Mouse (Mus musculus): ENCODE measurements at regions not wholly inside any gene's neighbourhood (a gene's known extent, or its start where the extent isn't known, plus 50 kb on each side); places are given as distances from the start of the nearest gene placed in this dataset.

DNA sequence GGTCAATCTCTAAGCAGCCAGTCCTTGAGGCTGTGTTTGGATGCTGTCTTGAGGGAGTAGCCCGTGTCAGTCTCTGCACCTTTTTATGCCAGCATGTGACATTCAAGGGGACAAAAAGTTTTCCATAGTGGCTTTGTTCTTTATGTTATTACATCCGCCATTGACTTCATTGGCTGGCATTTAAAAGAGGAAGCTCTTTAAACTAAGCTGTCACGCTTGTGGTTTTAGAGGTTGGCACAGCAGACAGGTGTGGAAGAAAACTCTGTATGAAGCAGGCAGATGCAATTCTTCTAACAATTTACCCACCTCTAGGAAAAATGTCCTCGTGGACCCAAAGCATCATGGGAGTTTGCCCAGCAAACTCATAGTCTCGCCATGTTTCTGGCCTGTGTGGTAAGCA, 297.5 kb upstream of the Gadl1 start:
- no peak for DNase-seq (ENCODE audit: low read depth, low spot score)

DNA sequence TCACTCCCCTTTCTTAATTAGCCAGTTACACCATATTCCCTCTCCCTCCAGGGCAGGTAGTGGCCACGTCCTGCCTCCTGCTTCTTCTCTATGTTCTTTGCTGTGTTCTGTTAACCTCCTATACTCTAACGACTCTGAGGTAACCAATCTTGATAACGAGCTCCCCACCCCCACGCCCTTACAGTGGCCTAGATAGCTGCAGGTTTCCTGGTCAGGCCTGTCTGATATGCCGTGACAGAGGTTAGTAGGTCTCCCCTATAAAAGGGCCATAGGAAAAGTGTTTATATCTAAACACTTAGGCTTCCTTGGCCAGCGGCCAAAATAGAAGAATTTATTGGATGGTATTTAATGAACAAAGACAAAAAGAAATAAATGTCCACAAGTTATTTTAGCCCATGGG, 296.3 kb upstream of the Gadl1 start:
- no peak for DNase-seq (ENCODE audit: low read depth, low spot score)

DNA sequence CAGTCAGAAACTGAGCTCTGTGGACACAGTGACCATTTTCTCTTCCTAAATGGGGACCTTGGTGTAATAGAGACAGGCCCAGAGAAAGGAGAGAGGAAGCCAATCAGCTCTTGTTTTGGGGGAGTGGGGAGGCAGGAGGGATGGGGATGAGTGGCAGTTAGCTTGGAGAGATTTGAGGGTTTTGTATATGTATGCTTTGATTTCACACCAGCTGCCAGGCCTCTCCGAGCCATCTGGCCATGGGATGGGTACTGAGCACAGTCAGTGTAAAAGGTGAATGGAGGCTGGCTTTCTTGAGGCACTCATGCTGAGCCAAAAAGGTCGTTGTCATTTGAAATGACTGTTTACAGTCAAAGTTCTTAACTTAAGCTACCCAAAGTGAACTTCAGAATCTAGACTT, 295.2 kb upstream of the Gadl1 start:
- DNase-seq (ENCODE audit: low read depth, low spot score): no peak

DNA sequence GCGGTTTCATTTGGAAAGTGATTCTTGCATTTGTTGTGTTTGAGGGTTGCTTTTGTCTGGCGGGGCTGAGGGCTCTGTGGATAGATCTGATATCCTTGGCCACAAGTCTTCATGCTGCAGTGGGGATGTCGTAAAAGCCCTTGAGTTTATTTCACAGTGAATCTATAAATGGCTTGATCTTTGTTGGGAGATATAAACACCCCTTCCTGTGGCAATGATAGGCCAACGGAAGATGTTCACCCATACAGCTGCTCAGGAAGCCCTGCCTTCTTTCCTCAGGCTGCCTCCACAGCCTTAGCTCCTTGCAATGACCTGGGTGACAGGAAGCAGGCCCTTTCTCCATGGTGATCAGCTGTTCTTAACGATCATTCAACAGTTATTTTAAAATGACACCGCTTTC, 291.3 kb upstream of the Gadl1 start:
- no peak for DNase-seq (ENCODE audit: low read depth, low spot score)

DNA sequence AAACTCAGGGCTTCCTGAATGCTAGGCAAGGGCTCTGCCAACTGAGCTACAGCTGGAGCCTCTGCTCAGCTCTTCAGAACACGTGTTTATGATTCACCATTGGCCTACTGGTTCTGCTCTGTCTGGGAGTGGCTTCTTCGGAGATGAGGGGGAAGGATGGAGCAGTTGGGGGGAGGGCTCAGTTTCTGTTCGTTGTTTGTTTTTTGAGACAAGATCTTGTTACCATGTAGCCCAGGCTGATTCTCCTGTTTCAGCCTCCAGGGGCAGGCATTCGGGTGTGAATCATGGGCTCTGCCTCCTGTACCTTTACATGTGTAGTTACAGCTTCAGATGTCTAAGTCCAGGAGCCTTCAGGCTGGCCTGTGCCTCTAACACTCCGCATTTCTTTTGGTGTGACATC, 285.3 kb upstream of the Gadl1 start:
- no peak for DNase-seq (ENCODE audit: low read depth, low spot score)

DNA sequence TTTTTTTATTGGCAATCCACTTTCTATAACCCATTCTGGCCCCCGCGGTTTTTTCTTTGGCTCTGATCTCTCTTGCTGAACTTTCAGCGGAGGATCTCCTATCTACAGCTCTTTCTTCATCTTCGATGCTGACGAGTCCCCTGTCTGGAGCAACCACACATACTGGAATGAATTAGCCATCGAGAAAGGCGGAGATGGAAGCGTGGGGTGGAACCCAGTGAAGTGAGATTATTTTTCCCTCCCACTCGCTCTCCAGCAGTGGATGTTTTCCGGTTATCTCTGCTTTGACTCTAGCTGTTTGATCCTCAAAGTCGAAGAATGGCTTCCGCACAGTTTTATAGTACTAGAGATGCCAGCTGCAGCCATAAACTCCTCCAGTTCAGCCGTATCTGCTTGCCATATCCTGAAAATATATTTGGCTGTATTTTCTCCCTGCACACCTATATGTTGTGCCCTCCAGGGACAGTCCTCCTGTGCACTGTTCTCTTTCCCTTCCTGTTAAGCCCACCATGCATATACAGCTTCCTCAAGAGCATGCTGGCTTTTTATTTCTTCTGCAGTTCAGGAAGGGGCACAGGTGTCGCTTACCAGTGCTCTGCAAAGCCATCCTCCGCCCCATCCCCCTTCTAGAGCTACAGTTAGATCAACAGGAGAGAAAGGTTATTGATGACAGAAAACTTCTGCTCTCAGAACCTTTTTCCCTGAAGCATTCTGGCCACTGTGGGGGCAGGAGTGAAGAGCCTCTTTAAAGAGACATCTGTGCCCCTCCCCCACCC, 284.3 kb upstream of the Gadl1 start:
- no peak for DNase-seq (ENCODE audit: low read depth, low spot score)

DNA sequence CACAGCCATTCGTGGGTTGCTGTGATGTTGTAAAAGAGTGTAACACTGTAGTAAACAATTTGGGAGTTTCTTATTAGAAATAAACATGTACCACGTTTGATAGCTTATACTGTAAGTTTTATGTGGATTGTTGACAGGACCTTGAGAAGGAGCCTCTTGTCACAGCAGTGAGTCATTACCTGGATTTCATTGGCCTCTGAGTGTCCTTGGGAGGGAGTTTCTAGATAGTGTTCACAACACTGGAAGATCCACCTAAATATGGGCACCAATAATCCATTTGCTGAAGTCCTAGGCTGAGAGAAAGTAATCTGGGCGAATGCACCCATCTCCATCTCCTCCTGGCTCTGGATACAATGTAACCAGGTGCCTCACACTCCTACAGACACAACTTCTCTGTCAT, 281.7 kb upstream of the Gadl1 start:
- no peak for DNase-seq (ENCODE audit: low read depth, low spot score)

DNA sequence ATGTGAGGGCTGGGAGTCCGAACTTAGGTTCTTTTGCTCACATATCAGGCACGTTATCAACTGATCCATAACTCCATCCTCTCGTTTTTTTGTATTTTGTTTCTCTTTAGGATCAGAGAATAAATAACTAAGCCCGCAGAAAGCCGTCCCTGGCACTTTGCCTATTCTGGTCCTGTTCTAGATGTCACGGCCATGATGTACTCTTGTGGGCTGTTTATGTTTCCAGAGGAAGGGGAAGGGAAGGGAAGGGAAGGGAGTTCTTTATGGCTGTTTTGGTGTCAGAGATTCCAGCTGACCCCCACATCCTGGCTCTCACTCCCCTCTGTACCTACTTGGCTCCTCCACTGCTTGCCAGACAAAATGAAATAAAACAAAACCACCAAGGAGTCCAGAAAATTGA, 272.1 kb upstream of the Gadl1 start:
- no peak for DNase-seq (ENCODE audit: low read depth, low spot score)

DNA sequence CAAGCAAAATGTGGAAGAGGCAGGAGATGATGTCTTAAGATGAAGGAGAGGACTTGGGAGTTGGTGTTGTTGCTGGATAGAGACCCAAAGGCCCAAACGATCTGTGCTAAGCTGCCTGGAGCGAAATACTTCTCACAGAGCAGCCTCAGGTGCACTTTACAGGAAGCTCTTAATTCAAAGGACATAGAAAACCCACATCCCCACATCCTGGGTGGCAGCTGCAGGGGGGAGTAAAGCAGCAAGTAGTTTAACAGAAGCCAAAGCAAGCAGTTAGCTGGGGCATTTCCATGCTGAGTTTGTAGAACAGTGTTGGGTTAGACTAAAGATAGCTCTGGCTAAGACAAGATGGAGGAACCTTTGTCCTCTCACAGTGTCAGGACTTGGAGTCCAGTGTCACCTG, 268.5 kb upstream of the Gadl1 start:
- no peak for DNase-seq (ENCODE audit: low read depth, low spot score)

DNA sequence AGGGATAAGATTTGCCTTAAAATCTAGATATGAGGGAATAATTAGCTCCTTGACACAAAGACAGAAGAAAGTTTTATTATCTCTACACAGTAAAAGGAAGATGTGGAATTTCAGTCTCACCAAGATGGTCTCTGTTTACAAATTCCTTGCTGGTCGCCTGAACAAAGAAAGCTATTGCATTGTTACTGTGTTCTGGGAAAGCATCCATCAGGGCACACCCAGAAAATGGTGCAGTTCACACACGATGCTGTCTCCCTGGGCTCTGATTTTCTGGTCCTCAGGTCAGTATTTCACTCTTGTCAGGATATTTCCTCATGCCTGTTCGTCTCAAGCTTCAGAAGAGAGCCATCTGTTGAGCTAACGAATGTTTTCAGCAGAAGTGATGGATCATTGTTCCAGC, 267.2 kb upstream of the Gadl1 start:
- no peak for DNase-seq (ENCODE audit: low read depth, low spot score)

DNA sequence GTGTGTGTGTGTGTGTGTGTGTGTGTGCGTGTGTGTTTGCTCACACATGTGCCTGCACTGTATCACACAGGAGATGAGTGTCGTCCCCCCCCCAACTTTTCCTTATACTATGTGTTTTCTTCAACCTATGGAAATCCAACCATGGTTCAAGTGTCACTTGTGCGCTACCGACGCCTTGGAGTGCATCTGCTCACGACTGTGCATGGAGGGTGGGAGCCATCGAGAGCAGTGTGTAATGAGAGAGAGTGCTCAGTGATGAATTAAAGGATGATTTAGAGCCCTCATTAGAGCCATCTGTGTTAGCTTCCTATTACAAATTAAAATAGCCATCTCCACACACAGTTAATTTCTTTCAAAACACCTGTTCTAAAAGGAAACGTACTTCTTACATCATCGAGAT, 264.3 kb upstream of the Gadl1 start:
- DNase-seq (ENCODE audit: low read depth, low spot score): no peak

DNA sequence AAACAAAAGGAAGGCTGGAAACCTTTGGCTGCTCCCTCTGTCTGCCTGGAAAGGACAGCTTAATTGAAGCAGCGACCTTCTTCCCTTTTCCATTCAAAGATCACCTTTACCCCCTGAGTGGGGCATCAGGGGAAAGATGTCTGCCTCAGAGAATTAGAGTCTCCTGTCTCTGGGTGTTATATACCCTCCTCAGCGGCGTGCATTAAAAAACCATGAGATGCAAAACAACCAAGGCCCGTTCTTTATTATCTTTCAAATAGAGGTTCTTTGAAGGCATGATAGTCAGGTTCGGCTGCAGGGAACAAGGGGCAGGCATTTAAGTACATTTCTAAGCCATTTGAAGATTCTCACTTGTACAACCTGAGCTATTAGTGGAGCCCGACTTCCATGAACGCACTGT, 263.0 kb upstream of the Gadl1 start:
- no peak for DNase-seq (ENCODE audit: low read depth, low spot score)

DNA sequence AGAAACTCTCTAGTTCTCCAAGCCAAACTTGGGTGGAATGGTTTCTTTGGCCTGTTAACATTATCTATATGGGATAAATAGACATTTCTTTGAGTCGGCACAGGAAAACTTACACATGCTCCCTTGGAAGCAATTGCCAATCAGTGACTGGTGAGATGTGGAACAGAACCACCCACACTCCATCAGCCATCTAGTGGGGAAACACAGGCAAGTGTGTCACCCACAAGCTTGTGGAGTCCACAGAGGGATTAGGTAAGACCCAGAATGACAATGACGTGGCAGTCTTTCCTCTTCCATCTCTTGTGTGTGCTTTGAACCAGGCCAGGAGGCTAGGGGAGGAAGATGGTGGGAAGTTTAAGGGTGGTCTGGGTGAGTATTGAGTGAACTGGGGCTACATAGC, 257.5 kb upstream of the Gadl1 start:
- DNase-seq (ENCODE audit: low read depth, low spot score): no peak

DNA sequence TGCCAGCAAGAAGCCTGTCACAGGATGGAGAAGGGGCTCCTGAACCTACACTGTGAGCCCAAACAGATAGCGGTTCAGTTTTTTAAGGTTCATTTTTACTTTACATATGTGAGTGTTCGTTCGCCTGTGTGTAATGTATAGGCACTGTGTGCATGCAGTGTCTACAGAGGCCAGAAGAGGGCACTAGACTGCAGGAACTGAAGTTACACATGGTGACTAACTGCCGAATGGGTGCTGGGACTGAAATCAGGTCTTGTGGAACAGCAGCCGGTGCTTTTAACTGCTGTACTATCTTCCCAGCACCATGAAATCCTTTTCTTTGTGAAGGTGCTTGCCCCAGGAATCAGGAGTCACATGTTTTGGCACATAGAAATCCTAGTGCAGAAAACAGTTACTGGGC, 256.1 kb upstream of the Gadl1 start:
- no peak for DNase-seq (ENCODE audit: low read depth, low spot score)

DNA sequence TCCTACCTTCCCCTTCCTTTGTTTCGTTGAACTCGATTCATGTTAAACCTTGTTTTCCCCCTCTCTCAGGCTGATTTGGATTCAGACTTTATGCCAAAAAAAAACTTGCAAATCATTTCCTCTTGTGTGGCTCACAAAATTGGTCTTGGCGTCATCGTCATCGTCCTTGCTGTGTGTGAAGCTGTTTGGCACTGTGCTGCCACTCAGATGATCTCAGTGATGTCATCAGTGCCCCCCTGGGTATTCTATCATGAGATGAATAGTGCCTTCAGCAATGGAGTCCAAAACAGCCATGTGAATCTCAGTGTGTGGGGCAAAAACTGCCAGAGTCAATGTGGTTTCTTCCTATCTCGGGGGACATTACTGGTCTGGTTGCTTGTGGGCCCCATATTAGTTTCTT, 254.3 kb upstream of the Gadl1 start:
- no peak for DNase-seq (ENCODE audit: low read depth, low spot score)

DNA sequence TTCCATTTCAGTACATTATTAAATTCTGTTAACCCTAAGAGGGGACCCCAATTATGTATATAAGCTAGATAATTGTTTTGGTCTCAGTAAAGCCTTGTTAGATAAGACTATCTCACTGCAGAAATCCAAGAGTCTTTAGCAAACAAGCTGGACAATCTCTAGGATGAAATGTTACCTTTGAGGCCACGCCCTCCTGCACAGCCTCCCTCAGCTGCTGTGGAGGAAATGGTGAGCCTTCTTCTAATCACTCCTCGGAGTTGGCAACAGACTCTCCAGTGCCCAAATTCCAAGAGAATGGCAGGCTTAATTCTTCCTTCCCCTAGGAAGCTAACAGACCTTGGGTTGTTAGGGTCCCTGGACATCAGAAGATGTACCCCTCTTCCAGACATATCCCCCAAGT, 252.7 kb upstream of the Gadl1 start:
- no peak for DNase-seq (ENCODE audit: low read depth, low spot score)

DNA sequence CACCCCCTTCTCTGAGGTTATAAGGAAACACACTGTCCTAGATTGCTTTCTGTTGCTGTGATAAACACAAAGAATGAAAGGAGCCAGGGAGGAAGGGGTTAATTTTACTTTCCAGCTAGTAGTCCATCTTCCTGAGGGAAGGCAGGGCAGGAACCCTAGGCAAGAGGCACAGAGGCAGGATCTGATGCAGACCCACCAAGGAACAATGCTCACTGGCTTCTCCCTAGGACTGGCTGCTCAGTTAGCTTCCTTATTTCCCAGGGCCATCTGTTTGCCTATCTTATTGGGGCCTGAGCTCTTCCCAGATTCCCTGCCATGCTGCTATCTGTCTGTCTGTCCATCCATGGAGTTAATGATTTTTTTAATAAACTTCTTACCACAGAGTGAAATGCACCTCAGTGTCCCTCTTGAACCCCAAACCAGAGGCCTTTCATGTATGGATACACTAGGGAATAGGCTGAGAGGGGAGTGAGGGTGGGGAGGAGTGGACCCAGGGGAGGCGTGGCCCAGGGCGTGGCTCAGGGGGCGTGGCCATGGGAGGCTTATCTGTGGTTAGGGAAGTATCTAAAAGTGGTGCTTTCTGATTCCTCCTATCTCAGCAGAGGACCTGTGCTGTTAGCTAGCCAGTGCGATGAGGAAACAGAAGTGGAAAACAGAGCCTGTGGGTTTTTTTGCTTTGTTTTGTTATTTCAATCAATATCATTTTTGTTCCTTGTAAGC, 252.1 kb upstream of the Gadl1 start:
- no peak for DNase-seq (ENCODE audit: low read depth, low spot score)

DNA sequence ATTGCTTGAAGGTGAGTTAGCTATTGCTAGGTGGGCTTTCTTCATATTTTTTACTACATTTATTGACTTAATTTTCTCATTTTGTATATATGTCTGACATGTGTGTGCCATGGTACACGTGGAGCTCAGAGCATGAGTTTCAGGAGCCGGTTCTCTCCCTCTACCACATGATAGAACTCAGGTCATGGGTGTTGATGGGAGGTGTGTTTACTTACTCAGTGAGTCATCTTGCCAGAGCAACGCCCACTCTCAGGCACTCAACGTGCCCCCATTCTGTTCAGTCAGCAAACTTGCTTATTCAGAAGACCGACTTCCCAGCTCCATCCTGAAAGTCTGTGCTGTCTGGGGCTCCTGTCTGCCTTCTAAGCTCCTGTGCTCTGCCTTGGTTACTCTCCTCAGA, 250.8 kb upstream of the Gadl1 start:
- no peak for DNase-seq (ENCODE audit: low read depth, low spot score)

DNA sequence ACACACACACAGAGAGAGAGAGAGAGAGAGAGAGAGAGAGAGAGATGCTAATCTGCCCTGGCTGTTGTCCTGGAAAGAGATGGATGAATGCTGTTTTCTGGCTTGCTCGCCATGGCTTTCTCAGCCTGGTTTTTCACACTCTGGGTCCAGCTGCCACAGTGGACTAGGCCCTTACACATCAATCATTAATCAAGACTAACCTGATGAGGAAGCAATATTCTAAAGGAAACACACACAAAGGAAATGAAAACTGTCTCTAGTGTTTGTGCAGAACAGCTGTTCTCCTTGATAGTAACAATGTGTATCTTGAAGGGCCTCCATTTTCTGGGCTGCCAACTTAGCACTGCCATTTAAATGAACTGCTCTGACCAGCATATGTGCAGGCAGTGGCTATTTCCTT, 248.9 kb upstream of the Gadl1 start:
- DNase-seq (ENCODE audit: low read depth, low spot score): no peak

DNA sequence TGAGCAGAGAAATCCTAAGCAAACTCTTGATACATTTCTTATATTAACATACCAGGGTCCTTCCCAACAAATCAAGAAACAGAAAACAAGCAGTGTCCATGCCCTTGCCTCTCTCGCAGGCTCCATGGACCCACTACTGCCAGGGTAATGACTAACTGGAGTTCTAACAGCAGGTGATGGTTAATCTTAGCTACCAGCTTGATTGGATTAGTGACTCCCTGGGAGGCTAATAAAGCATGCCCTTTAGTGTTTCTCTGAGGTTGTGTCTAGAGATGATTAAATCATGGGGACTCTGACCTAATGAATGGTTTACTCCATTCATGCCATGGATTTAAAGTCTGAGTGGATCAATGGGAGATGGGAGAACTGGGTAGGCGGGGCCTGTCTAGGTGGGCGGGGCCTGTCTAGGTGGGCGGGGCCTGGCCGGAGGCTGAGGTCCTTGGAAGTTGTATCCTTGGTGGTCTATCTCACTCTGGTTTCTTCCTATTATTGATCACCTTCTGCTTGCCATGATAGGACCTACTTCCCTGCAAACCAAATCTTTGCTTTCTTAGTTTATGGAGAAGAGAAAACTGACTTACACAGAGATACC, 247.3 kb upstream of the Gadl1 start:
- no peak for DNase-seq (ENCODE audit: low read depth, low spot score)

DNA sequence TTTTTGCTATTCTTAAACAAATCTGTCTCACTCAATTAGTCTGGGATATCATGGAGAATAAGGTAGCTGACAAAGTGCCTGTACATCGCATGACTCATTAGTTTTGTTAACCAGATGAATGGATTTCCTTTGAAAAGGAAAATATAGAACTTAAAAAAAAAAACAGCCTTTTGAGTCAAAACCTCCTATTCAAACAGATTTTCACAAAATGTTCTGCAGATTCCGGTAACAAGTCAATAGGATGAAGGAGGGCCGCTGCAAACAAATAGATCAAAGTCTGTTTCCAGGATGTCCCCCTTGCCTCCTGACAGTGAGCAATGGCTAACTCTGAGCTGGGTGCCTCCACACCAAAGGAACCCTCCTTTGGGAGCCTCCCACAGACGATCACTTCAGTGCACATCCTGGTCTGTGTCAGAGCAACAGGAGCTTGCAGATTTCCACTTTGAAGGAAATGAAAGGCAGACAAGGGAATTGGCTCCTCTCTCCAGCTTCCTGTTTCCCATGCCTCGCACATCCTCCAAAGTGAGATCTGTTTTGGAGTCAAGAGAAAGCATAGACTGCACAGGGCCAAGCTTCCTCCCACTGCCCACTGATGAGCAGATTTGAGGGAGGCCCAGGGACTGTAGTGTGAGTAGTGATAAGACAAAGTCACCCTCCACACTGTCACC, 243.8 kb upstream of the Gadl1 start:
- no peak for DNase-seq (ENCODE audit: low read depth, low spot score)

DNA sequence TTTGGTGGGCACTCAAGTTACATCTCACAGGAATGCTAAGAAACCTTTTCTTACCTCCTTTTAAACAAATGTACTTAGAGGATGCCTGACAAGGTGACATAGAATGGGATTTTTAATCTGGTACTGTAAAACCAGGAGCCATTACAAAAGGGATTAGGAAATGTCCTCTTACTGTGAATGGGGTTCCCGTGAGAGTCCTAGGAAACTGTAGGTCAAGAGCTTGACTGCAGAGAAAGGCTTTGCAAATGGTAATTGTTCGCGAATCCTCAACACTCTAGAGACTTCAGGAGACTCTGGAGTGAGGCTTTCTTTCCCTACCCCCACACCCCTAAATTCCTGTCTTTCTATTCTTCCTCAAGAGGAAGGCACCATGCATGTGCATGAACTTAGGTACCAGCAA, 242.7 kb upstream of the Gadl1 start:
- no peak for DNase-seq (ENCODE audit: low read depth, low spot score)
